Mouse (Mus musculus): Measurements from ENCODE around the gene Tbc1d22a. TPM values are rescaled to one million over a fixed set of nuclear protein-coding genes. Genes with fewer than 3 reads are reported as not detected.

The Tbc1d22a gene
- 9.5 and 11.6 TPM in 2 replicates for polyA plus RNA-seq (2016; fragmentation: Nextera tagmentation; extraction: Ambion mirVana)

- Histone ChIP-seq H3K4me3 (peak within 1 kb of the TSS; percentile 85), H3K27ac (peak within 1 kb of the TSS; percentile 95), H3K4me1 (peaks cover 22% of the 10 kb centered on the region), H3K36me3 (no peaks in the 10 kb centered on the region; the same call in 1 of the 2 replicates), H3K27me3 (ENCODE audit: insufficient read depth, poor library complexity, severe bottlenecking) (no peaks in the 10 kb centered on the region), H3K9me3 (no peaks in the 10 kb centered on the region)
- under 1% methylated on average over 64 of the region's 64 CpGs for whole genome bisulfite sequencing
- peak; percentile 97 for DNase-seq (ENCODE audit: low spot score)
Observed at GRCm38 (mm10) chr15:86213753-86214548, at the start of gene Tbc1d22a. Gene Tbc1d22a, plus strand, starts transcription at chr15:86214459.

DNA sequence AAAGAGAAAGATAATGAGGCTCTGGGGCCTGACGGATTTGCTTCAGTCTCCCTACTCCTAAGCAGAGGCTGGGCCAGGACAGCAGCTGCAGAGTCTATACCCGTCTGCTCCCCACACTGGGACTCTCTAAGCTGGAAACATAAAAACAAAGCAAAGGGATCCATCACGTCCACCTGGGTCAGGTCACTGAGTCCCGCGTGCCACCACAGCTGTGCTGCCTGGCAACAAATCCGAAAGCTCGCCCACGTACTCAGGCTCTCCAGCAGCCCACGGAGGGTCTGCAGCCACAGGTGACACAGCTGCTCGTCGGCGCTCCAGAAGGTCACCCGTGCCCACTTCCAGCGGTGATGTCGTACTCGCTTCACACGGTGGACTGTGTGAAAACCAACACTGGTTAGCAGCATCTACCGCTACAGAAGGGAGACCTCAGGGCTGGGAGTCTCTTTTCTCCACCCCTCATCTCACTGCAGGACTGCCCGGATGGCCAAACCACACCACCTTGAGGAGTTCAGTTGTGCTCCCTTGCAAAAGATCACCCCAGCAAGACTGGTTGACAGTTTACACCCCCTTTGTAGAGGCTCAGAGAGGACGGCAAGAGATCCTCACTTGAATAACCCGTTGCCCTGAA is 49.4 kb upstream of the Tbc1d22a start:
- Histone ChIP-seq H3K27ac (no peak overlapping the region), H3K36me3 (peaks cover 7% of the 10 kb centered on the region; the same call in 1 of the 2 replicates), H3K4me3 (no peak overlapping the region), H3K27me3 (ENCODE audit: insufficient read depth, poor library complexity, severe bottlenecking) (no peaks in the 10 kb centered on the region), H3K9me3 (no peaks in the 10 kb centered on the region), H3K4me1 (peaks cover 26% of the 10 kb centered on the region)
- DNase-seq (ENCODE audit: low spot score): no peak
- 80% methylated on average over 21 of the region's 21 CpGs for WGBS

- WGBS: 85% methylated on average over 24 of the region's 24 CpGs
- no peak for DNase-seq (ENCODE audit: low spot score)
Observed at GRCm38 (mm10) chr15:86165811-86166590, 48.3 kb upstream of the Tbc1d22a start.

DNA sequence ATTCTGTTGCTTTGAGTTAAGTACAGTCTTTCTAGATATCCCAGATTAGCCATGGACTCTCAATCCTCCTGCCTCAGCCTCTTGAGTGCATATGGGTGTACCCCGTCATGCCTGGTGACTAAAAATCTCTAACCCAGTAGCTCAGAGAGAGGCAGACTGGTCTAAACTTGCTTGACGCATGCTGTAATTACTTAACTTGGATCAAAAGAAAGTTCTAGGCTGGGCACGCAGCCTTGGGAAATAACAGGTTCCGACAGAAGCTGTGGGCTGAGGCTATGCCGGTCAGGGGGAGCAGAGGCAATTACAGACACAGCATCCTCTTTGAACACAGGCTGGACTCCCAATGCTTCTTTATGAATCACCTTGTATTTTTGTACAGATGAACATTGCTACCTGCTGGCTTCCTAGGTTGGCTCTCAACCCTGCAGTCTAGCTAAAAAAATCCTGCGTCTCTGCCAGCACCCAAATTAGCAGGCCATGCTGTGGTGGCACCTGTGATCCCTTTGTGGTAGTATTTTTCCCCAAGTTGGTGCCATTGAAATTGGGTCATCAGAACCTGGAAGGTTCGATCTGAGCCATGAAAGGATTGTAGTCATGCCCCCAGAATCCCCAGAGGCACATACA is 47.1 kb upstream of the Tbc1d22a start:
- no peak for DNase-seq (ENCODE audit: low spot score)
- 90% methylated on average over 7 of the region's 7 CpGs for WGBS
- Histone ChIP-seq H3K4me3 (no peak overlapping the region), H3K27ac (no peak overlapping the region), H3K27me3 (ENCODE audit: insufficient read depth, poor library complexity, severe bottlenecking) (no peaks in the 10 kb centered on the region), H3K4me1 (peaks cover 40% of the 10 kb centered on the region), H3K9me3 (no peaks in the 10 kb centered on the region), H3K36me3 (no peaks in the 10 kb centered on the region)

More at GRCm38 (mm10) chr15:86165811-86166590, 48.3 kb upstream of the Tbc1d22a start:
- Histone ChIP-seq H3K4me3 (no peak overlapping the region), H3K27ac (no peak overlapping the region), H3K36me3 (peaks cover 7% of the 10 kb centered on the region; the same call in 1 of the 2 replicates), H3K9me3 (no peaks in the 10 kb centered on the region), H3K27me3 (ENCODE audit: insufficient read depth, poor library complexity, severe bottlenecking) (no peaks in the 10 kb centered on the region), H3K4me1 (peaks cover 32% of the 10 kb centered on the region)

- Histone ChIP-seq H3K27ac (no peak overlapping the region), H3K4me1 (peaks cover 48% of the 10 kb centered on the region)
- 79% methylated on average over 10 of the region's 10 CpGs for WGBS
Observed at GRCm38 (mm10) chr15:86167787-86168504, 46.3 kb upstream of the Tbc1d22a start.

DNA sequence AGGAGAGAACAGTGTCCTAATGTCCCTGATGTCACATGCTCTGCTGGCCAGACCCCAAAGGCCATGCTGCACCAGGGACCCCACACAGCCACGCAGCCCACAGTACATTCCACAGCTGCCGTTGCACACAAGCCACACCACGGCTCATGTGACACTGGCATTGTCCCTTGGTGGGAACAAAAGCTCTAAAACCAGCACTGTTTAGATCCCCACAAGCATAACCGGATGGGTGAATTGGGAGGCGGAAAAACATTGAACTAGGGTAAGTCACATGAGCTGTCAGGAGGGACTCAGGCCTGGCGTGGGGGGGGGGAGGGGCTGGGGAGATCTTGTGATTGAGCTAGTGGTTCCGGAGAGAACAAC is 45.8 kb upstream of the Tbc1d22a start:
- Histone ChIP-seq H3K9me3 (no peaks in the 10 kb centered on the region), H3K27me3 (ENCODE audit: insufficient read depth, poor library complexity, severe bottlenecking) (no peaks in the 10 kb centered on the region), H3K27ac (no peak overlapping the region), H3K36me3 (no peaks in the 10 kb centered on the region), H3K4me3 (no peak overlapping the region), H3K4me1 (peaks cover 53% of the 10 kb centered on the region)
- WGBS: 55% methylated on average over 7 of the region's 7 CpGs
- DNase-seq (ENCODE audit: low spot score): no peak

More at GRCm38 (mm10) chr15:86167787-86168504, 46.3 kb upstream of the Tbc1d22a start:
- H3K27me3 ChIP-seq (ENCODE audit: insufficient read depth, poor library complexity, severe bottlenecking): no peaks in the 10 kb centered on the region
- no peak for DNase-seq (ENCODE audit: low spot score)
- no peak overlapping the region for H3K4me3 ChIP-seq
- no peaks in the 10 kb centered on the region for H3K9me3 ChIP-seq
- H3K36me3 ChIP-seq: no peaks in the 10 kb centered on the region

DNA sequence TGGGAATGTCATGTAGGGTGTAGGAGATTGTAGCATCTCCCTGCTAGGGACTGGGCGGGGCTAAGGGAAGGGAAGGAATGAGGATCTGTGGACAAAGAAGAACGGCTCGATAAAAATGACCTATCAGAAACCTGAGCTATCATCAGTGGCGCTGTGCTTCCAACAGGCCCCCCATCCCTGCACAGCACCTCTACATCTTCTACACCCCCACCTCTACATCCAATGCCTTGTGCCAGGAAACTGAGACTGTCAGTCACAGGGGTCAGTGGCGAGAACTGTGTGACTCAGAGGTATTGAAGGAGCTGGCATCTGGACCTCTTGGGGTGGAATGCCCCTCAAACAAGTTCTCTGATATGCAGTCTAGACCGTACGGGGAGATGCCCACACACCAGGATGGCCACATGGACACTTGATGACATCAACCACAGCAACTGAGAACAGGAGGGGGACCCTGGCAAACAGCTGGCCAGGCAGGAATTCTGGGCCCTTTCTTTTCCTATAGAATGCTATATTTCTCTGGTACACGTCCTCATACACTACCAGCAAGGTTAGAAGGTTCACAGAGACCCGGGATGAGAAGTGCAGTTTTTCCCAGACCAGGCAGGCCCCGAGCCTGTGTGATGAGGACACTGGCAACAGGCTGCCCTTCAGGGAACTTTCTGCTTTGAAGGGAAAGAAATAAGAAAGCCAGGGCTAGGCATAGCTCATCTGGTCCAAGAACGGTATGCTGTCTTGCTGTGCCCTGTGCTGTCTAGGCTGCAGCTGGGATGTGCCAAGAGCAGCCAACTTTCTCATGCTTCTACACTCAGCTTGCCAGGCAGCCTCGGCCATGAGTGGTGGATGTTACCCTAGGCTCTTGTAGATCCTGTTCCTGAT is 45.1 kb upstream of the Tbc1d22a start:
- no peak for DNase-seq (ENCODE audit: low spot score)
- H3K27ac ChIP-seq: no peak overlapping the region; the same call in 1 of the 2 replicates

DNA sequence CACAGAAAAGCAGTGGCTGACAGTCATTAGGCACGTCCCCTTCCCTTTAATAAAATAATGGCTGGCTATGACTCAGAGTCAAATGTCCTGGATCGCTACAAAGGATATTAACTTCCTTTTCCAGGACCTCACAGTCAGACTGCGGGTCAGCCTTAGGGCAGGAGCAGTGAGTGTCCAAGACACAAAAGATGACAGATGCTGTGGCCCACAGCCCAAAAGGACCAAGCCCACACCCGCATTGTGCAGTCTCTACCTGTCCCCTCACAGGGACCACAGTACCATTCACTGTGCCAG is 44.5 kb upstream of the Tbc1d22a start:
- H3K4me3 ChIP-seq: no peak overlapping the region
- H3K27ac ChIP-seq: no peak overlapping the region; the same call in 1 of the 2 replicates
- no peaks in the 10 kb centered on the region for H3K9me3 ChIP-seq
- DNase-seq (ENCODE audit: low spot score): no peak
- WGBS: 73% methylated on average over 4 of the region's 4 CpGs
- H3K36me3 ChIP-seq: no peaks in the 10 kb centered on the region
- H3K4me1 ChIP-seq: peaks cover 66% of the 10 kb centered on the region
- H3K27me3 ChIP-seq (ENCODE audit: insufficient read depth, poor library complexity, severe bottlenecking): no peaks in the 10 kb centered on the region

More for the DNA sequence above, 45.1 kb upstream of the Tbc1d22a start:
- no peaks in the 10 kb centered on the region for H3K36me3 ChIP-seq
- no peak overlapping the region for H3K4me3 ChIP-seq
- H3K9me3 ChIP-seq: no peaks in the 10 kb centered on the region
- H3K27me3 ChIP-seq (ENCODE audit: insufficient read depth, poor library complexity, severe bottlenecking): no peaks in the 10 kb centered on the region
- WGBS: 81% methylated on average over 12 of the region's 12 CpGs
- peaks cover 60% of the 10 kb centered on the region for H3K4me1 ChIP-seq

GRCm38 (mm10) chr15:86171316-86171715 is 42.9 kb upstream of the Tbc1d22a start:
- WGBS: 74% methylated on average over 12 of the region's 12 CpGs
- no peaks in the 10 kb centered on the region; the same call in 1 of the 2 replicates for H3K27me3 ChIP-seq (ENCODE audit: insufficient read depth, poor library complexity, severe bottlenecking)
- H3K4me1 ChIP-seq: peaks cover 82% of the 10 kb centered on the region
- H3K36me3 ChIP-seq: no peaks in the 10 kb centered on the region
- H3K27ac ChIP-seq: 0 out of 2 replicates have a peak overlapping the region, but pooled peaks have one; percentile 36
- no peak overlapping the region for H3K4me3 ChIP-seq
- H3K9me3 ChIP-seq: no peaks in the 10 kb centered on the region
- DNase-seq (ENCODE audit: low spot score): no peak

GRCm38 (mm10) chr15:86172124-86172523 is 42.1 kb upstream of the Tbc1d22a start:
- Histone ChIP-seq H3K27me3 (ENCODE audit: insufficient read depth, poor library complexity, severe bottlenecking) (no peaks in the 10 kb centered on the region; the same call in 1 of the 2 replicates), H3K4me3 (no peak overlapping the region), H3K4me1 (peaks cover 90% of the 10 kb centered on the region), H3K36me3 (no peaks in the 10 kb centered on the region), H3K27ac (0 out of 2 replicates have a peak overlapping the region, but pooled peaks have one; percentile 36), H3K9me3 (no peaks in the 10 kb centered on the region)
- WGBS: 20% methylated on average over 3 of the region's 3 CpGs
- peak; percentile 85 for DNase-seq (ENCODE audit: low spot score)

DNA sequence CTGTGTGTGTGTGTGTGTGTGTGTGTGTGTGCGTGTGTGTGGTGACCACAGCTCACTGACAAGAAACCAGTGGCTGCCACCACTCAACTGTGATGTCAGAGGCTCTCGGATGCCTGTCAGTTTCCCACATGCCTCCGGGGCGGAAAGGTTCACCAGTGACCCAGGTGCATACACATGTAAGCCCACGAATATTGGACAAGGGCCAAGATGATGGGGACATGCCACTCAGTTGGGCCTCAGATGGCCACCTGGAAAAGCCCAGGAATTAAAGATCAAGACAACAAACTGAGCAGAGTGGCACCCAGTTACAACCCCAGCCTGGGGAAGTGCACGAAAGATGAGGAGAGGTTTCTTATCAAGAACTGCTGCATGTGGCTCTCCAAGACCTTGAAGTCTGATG is 41.7 kb upstream of the Tbc1d22a start:
- DNase-seq (ENCODE audit: low spot score): no peak
- 32% methylated on average over 6 of the region's 6 CpGs for WGBS
- Histone ChIP-seq H3K4me3 (no peak overlapping the region), H3K36me3 (no peaks in the 10 kb centered on the region), H3K9me3 (no peaks in the 10 kb centered on the region), H3K27ac (peak overlapping the region; percentile 10; the same call in 1 of the 2 replicates), H3K27me3 (ENCODE audit: insufficient read depth, poor library complexity, severe bottlenecking) (no peaks in the 10 kb centered on the region; the same call in 1 of the 2 replicates), H3K4me1 (peaks cover 92% of the 10 kb centered on the region)
